Mouse (Mus musculus): ENCODE results near the gene Syne4. TPM values are rescaled to one million over a fixed set of nuclear protein-coding genes. Genes with fewer than 3 reads are reported as not detected.

The Syne4 gene
- polyA plus RNA-seq, 1 experiment = 41.6 TPM

- Histone ChIP-seq H3K4me1 (ENCODE audit: control insufficient read depth, insufficient read depth, low read length) (no peaks in the 10 kb centered on the region), H3K36me3 (ENCODE audit: control insufficient read depth, insufficient read depth, low read length, poor library complexity, severe bottlenecking) (no peaks in the 10 kb centered on the region), H3K9ac (ENCODE audit: low read depth, poor library complexity, severe bottlenecking) (no peak overlapping the region), H3K27me3 (ENCODE audit: control insufficient read depth, insufficient read depth, low read length, poor library complexity, severe bottlenecking) (no peaks in the 10 kb centered on the region), H3K27ac (ENCODE audit: insufficient read depth, low read length) (no peak overlapping the region), H3K9me3 (replicated peaks; ENCODE audit: control insufficient read depth, insufficient read depth, low read length, poor library complexity, severe bottlenecking) (no peaks in the 10 kb centered on the region), H3K4me3 (ENCODE audit: low read depth, low read length) (no peak overlapping the region)
- TF ChIP-seq POLR2A (IDR thresholded peaks at IDR 0.05; ENCODE audit: insufficient read depth, low read length) (no peak), EP300 (IDR thresholded peaks at IDR 0.05; ENCODE audit: insufficient read depth, low read depth, low read length) (no peak), CTCF (IDR thresholded peaks at IDR 0.05; ENCODE audit: low read depth, low read length) (no peak)
These were observed 39.5 kb downstream of the Syne4 start for GRCm38 (mm10) chr7:30354059-30354458.

GRCm38 (mm10) chr7:30358378-30359186 is 44.0 kb downstream of the Syne4 start:
- no peak overlapping the region for H3K4me3 ChIP-seq (ENCODE audit: low read depth, low read length)
- no peak overlapping the region for H3K9ac ChIP-seq (ENCODE audit: low read depth, poor library complexity, severe bottlenecking)
- no peak overlapping the region for H3K27ac ChIP-seq (ENCODE audit: insufficient read depth, low read length)
- TF ChIP-seq CTCF (IDR thresholded peaks at IDR 0.05; ENCODE audit: low read depth, low read length) = no peak
- no peak for TF ChIP-seq POLR2A (IDR thresholded peaks at IDR 0.05; ENCODE audit: insufficient read depth, low read length)
- H3K9me3 ChIP-seq (replicated peaks; ENCODE audit: control insufficient read depth, insufficient read depth, low read length, poor library complexity, severe bottlenecking) = no peaks in the 10 kb centered on the region
- H3K27me3 ChIP-seq (ENCODE audit: control insufficient read depth, insufficient read depth, low read length, poor library complexity, severe bottlenecking) = no peaks in the 10 kb centered on the region
- no peaks in the 10 kb centered on the region for H3K36me3 ChIP-seq (ENCODE audit: control insufficient read depth, insufficient read depth, low read length, poor library complexity, severe bottlenecking)
- H3K4me1 ChIP-seq (ENCODE audit: control insufficient read depth, insufficient read depth, low read length) = no peaks in the 10 kb centered on the region

- Histone ChIP-seq H3K9me3 (replicated peaks; ENCODE audit: control insufficient read depth, insufficient read depth, low read length, poor library complexity, severe bottlenecking) (no peaks in the 10 kb centered on the region), H3K36me3 (ENCODE audit: control insufficient read depth, insufficient read depth, low read length, poor library complexity, severe bottlenecking) (no peaks in the 10 kb centered on the region), H3K27ac (ENCODE audit: insufficient read depth, low read length) (no peak overlapping the region), H3K4me1 (ENCODE audit: control insufficient read depth, insufficient read depth, low read length) (peaks cover 2% of the 10 kb centered on the region), H3K9ac (ENCODE audit: low read depth, poor library complexity, severe bottlenecking) (no peak overlapping the region), H3K4me3 (ENCODE audit: low read depth, low read length) (peak overlapping the region; percentile 3), H3K27me3 (ENCODE audit: control insufficient read depth, insufficient read depth, low read length, poor library complexity, severe bottlenecking) (no peaks in the 10 kb centered on the region)
- TF ChIP-seq POLR2A (IDR thresholded peaks at IDR 0.05; ENCODE audit: insufficient read depth, low read length) = no peak
- TF ChIP-seq CTCF (IDR thresholded peaks at IDR 0.05; ENCODE audit: low read depth, low read length) = no peak
- no peak for TF ChIP-seq EP300 (IDR thresholded peaks at IDR 0.05; ENCODE audit: insufficient read depth, low read depth, low read length)
These were observed 44.8 kb downstream of the Syne4 start for GRCm38 (mm10) chr7:30359276-30359865.

- TF ChIP-seq CTCF (IDR thresholded peaks at IDR 0.05; ENCODE audit: low read depth, low read length) (no peak), POLR2A (IDR thresholded peaks at IDR 0.05; ENCODE audit: insufficient read depth, low read length) (no peak), EP300 (IDR thresholded peaks at IDR 0.05; ENCODE audit: insufficient read depth, low read depth, low read length) (no peak)
- H3K4me3 ChIP-seq (ENCODE audit: low read depth, low read length) = peak overlapping the region; percentile 8; the same call in 1 of the 2 replicates
- H3K9me3 ChIP-seq (replicated peaks; ENCODE audit: control insufficient read depth, insufficient read depth, low read length, poor library complexity, severe bottlenecking) = no peaks in the 10 kb centered on the region
- H3K27ac ChIP-seq (ENCODE audit: insufficient read depth, low read length) = no peak overlapping the region
- H3K4me1 ChIP-seq (ENCODE audit: control insufficient read depth, insufficient read depth, low read length) = peaks cover 2% of the 10 kb centered on the region
- H3K9ac ChIP-seq (ENCODE audit: low read depth, poor library complexity, severe bottlenecking) = no peak overlapping the region
- H3K36me3 ChIP-seq (ENCODE audit: control insufficient read depth, insufficient read depth, low read length, poor library complexity, severe bottlenecking) = no peaks in the 10 kb centered on the region
- no peaks in the 10 kb centered on the region for H3K27me3 ChIP-seq (ENCODE audit: control insufficient read depth, insufficient read depth, low read length, poor library complexity, severe bottlenecking)
These were observed 45.4 kb downstream of the Syne4 start for GRCm38 (mm10) chr7:30360028-30360427.

- Histone ChIP-seq H3K9ac (ENCODE audit: low read depth, poor library complexity, severe bottlenecking) (peak within 1 kb of the TSS; percentile 74), H3K4me1 (ENCODE audit: control insufficient read depth, insufficient read depth, low read length) (peaks cover 2% of the 10 kb centered on the region), H3K27ac (ENCODE audit: insufficient read depth, low read length) (no peak within 1 kb of the TSS), H3K27me3 (ENCODE audit: control insufficient read depth, insufficient read depth, low read length, poor library complexity, severe bottlenecking) (no peaks in the 10 kb centered on the region), H3K4me3 (ENCODE audit: low read depth, low read length) (peak within 1 kb of the TSS; percentile 82), H3K9me3 (replicated peaks; ENCODE audit: control insufficient read depth, insufficient read depth, low read length, poor library complexity, severe bottlenecking) (no peaks in the 10 kb centered on the region), H3K36me3 (ENCODE audit: control insufficient read depth, insufficient read depth, low read length, poor library complexity, severe bottlenecking) (no peaks in the 10 kb centered on the region)
- TF ChIP-seq CTCF (IDR thresholded peaks at IDR 0.05; ENCODE audit: low read depth, low read length) = no peak
- no peak for TF ChIP-seq POLR2A (IDR thresholded peaks at IDR 0.05; ENCODE audit: insufficient read depth, low read length)
- TF ChIP-seq EP300 (IDR thresholded peaks at IDR 0.05; ENCODE audit: insufficient read depth, low read depth, low read length) = no peak
These were observed 48.2 kb downstream of the Syne4 start, which contains the start of gene Lrfn3 for GRCm38 (mm10) chr7:30362652-30363343. Gene Lrfn3, minus strand, starts transcription at chr7:30362772.
